Mouse (Mus musculus) ES-E14 (cell line): ENCODE results near the gene Tmem229b. TPM values are rescaled to one million over a fixed set of nuclear protein-coding genes. Genes with fewer than 3 reads are reported as not detected.
A peak's percentile ranks its signal among the peaks of the same experiment; 100 is the strongest.

Experiments used
- DNase-seq: peaks from one replicate; pipeline ENCODE4 v3.0.0-alpha.2; 2013; ENCODE audit warnings: low read depth, low spot score
- H3K27ac ChIP-seq: 2 replicates; pipeline ENCODE4 v1.5.1; 2012; ENCODE audit warnings: low read depth, mild to moderate bottlenecking, low read length, moderate library complexity, mixed read lengths; ENCODE audit not compliant: poor library complexity, insufficient read depth, severe bottlenecking
- H3K36me3 ChIP-seq: 2 replicates; pipeline ENCODE4 v1.6.1; 2012; ENCODE audit warnings: mild to moderate bottlenecking, low read length, moderate library complexity, mixed read lengths; ENCODE audit not compliant: control insufficient read depth, poor library complexity, insufficient read depth, severe bottlenecking
- H3K4me1 ChIP-seq, 2 experiments: fragments of 150-350 bp in 1 of 2; sonication (generic) in 1 of 2; 2 replicates each; pipeline ENCODE4 v1.6.1; 2012; ENCODE audit warnings: low read length in 2 of 2, mild to moderate bottlenecking in 1 of 2, mixed read lengths in 1 of 2; ENCODE audit not compliant: control insufficient read depth in 2 of 2, insufficient read depth in 2 of 2, poor library complexity in 1 of 2
- H3K4me3 ChIP-seq, 2 experiments: fragments of 150-350 bp in 1 of 2; sonication (generic) in 1 of 2; 2 replicates each; pipeline ENCODE4 v1.5.1; 2012; ENCODE audit warnings: low read length in 2 of 2, low read depth in 1 of 2, mild to moderate bottlenecking in 1 of 2, mixed read lengths in 1 of 2; ENCODE audit not compliant: insufficient read depth in 1 of 2, poor library complexity in 1 of 2, severe bottlenecking in 1 of 2
- H3K9ac ChIP-seq: 2 replicates; pipeline ENCODE4 v1.6.1; 2012; ENCODE audit warnings: low read depth, mild to moderate bottlenecking, low read length, mixed read lengths; ENCODE audit not compliant: poor library complexity, insufficient read depth, severe bottlenecking
- H3K9me3 ChIP-seq: fragments of 150-350 bp; sonication (generic); 2 replicates; pipeline ENCODE4 v1.6.1; 2012; ENCODE audit warnings: low read depth, mild to moderate bottlenecking, low read length; ENCODE audit not compliant: control insufficient read depth, insufficient read depth
- CHD2 ChIP-seq: IDR thresholded peaks from 2 replicates; pipeline ENCODE4 v1.6.1; 2014; ENCODE audit warnings: mild to moderate bottlenecking, low read depth, low read length, inconsistent platforms
- HCFC1 ChIP-seq: IDR thresholded peaks from 2 replicates; pipeline ENCODE4 v1.6.1; 2012; ENCODE audit warnings: low read length, inconsistent platforms, borderline replicate concordance; ENCODE audit not compliant: insufficient read depth
- MAFK ChIP-seq: IDR thresholded peaks from 2 replicates; pipeline ENCODE4 v1.6.1; 2014; ENCODE audit warnings: mild to moderate bottlenecking, low read depth, low read length, inconsistent platforms; ENCODE audit not compliant: insufficient read depth
- ZC3H11A ChIP-seq: IDR thresholded peaks from 2 replicates; pipeline ENCODE4 v1.6.1; 2012; ENCODE audit warnings: low read depth, mild to moderate bottlenecking, inconsistent platforms, low read length, borderline replicate concordance
- ZNF384 ChIP-seq: IDR thresholded peaks from 2 replicates; pipeline ENCODE4 v1.6.1; 2012; ENCODE audit warnings: low read depth, low read length, inconsistent platforms
- in situ Hi-C, 2 experiments: fragments of 600-800 bp; cut with MboI; formaldehyde crosslinking; loops; one replicate each; pipeline ENCODE4 v1.15.1; 2025; ENCODE audit warnings: low sequenced_read_pairs in 2 of 2, inconsistent platforms in 1 of 2; ENCODE audit not compliant: unreplicated experiment in 2 of 2
- total RNA-seq: library from RNA; depleted of rRNA; stranded (reverse); fragments of 300-350 nt; gene quantifications from 2 replicates; pipeline ENCODE4 v1.2.3, GENCODE M21; 2012

Tmem229b gene
- total RNA-seq, 1 experiment, result 6.1 TPM

GRCm38 (mm10) chr12:79017994-79018399, 10.6 kb upstream of the Tmem229b start:
- Histone ChIP-seq H3K4me1 (peaks cover 10 to 21% of the 10 kb centered on the region in 2 experiments; a peak in 3 of 4 replicates), H3K4me3 (no peak overlapping the region), H3K27ac (no peak overlapping the region), H3K9ac (no peak overlapping the region), H3K9me3 (no peaks in the 10 kb centered on the region), H3K36me3 (no peaks in the 10 kb centered on the region)
- in situ Hi-C loops, result no loop called here
- no peak for DNase-seq
- TF ChIP-seq CHD2, result no peak

- Histone ChIP-seq H3K4me3 (no peak overlapping the region), H3K9ac (no peak overlapping the region), H3K36me3 (no peaks in the 10 kb centered on the region), H3K9me3 (no peaks in the 10 kb centered on the region), H3K27ac (no peak overlapping the region), H3K4me1 (peaks cover 10 to 21% of the 10 kb centered on the region in 2 experiments; a peak in 3 of 4 replicates)
- DNase-seq, result no peak
- TF ChIP-seq MAFK (no peak), CHD2 (no peak), ZNF384 (no peak), ZC3H11A (no peak), HCFC1 (no peak)
- in situ Hi-C loops, result no loop called here
Observed at GRCm38 (mm10) chr12:79016109-79016508, 8.7 kb upstream of the Tmem229b start.

- no peak overlapping the region for H3K27ac ChIP-seq
- TF ChIP-seq CHD2 (no peak), MAFK (no peak), HCFC1 (no peak), ZNF384 (no peak), ZC3H11A (no peak)
- no peaks in the 10 kb centered on the region for H3K9me3 ChIP-seq
- DNase-seq, result no peak
- in situ Hi-C loops, result loop anchor here in 1 of 2 experiments (5.0 kb wide), 1 partner anchor 73 kb away; no protein-coding TSS in a partner anchor
- H3K4me3 ChIP-seq, result no peak overlapping the region
- no peak overlapping the region for H3K9ac ChIP-seq
- H3K36me3 ChIP-seq, result no peaks in the 10 kb centered on the region
- H3K4me1 ChIP-seq, result peaks cover 3 to 14% of the 10 kb centered on the region in 2 experiments; a peak in 3 of 4 replicates
Observed at GRCm38 (mm10) chr12:79010569-79010968, 3.1 kb upstream of the Tmem229b start.

GRCm38 (mm10) chr12:79006478-79007125, 825 bp downstream of the Tmem229b start:
- H3K4me3 ChIP-seq, result peak overlapping the region; percentile 92 to 95
- H3K36me3 ChIP-seq, result no peaks in the 10 kb centered on the region
- H3K9me3 ChIP-seq, result no peaks in the 10 kb centered on the region
- peaks cover 0 to 3% of the 10 kb centered on the region in 2 experiments; a peak in 2 of 4 replicates for H3K4me1 ChIP-seq
- peak overlapping the region; percentile 83 for H3K9ac ChIP-seq
- no peak overlapping the region for H3K27ac ChIP-seq
- in situ Hi-C loops, result no loop called here
- no peak for TF ChIP-seq CHD2
- TF ChIP-seq MAFK, result no peak
- TF ChIP-seq HCFC1, result 0 out of 2 replicates have a peak, but pooled peaks have one; percentile 4
- no peak for TF ChIP-seq ZNF384
- no peak for TF ChIP-seq ZC3H11A
- DNase-seq, result no peak

- no peak overlapping the region for H3K9ac ChIP-seq
- H3K4me1 ChIP-seq, result peaks cover 0 to 4% of the 10 kb centered on the region in 2 experiments; a peak in 3 of 4 replicates
- in situ Hi-C loops, result no loop called here
- peak overlapping the region; percentile 92 to 95 for H3K4me3 ChIP-seq
- H3K27ac ChIP-seq, result no peak overlapping the region
- no peaks in the 10 kb centered on the region for H3K36me3 ChIP-seq
- H3K9me3 ChIP-seq, result no peaks in the 10 kb centered on the region
- no peak for DNase-seq
- TF ChIP-seq HCFC1, result no peak
- no peak for TF ChIP-seq CHD2
- no peak for TF ChIP-seq MAFK
- no peak for TF ChIP-seq ZNF384
- no peak for TF ChIP-seq ZC3H11A
Observed at GRCm38 (mm10) chr12:79006076-79006475, 1.4 kb downstream of the Tmem229b start.
